Mouse (Mus musculus) liver, embryonic 14.5 days (tissue): ENCODE results near the gene Lsm3.

Experiments
- CTCF ChIP-seq: IDR thresholded peaks from 2 replicates; pipeline ENCODE4 v1.5.1; 2016; ENCODE audit warnings: antibody characterized with exemption, low read depth, control low read depth
- EP300 ChIP-seq: IDR thresholded peaks from 2 replicates; pipeline ENCODE4 v1.6.1; 2016; ENCODE audit warnings: antibody characterized with exemption, low read depth

DNA sequence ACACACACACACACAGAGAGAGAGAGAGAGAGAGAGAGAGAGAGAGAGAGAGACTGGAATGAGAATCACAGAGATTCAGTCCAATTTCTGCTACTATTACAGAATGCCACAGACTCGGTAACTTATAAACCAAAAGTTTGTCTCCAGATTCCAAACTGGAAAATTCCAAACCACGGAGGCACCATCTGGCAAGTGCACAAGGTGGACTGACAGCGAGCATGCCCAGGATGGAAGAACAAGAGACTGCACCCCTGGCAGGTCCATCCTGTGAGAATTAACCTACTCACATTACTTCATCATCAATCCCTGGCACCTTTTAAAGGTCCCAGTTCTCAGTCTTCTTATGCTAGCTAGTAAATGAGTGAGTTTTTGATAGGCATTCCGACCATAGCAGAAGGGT is 18.5 kb downstream of the Lsm3 start:
- TF ChIP-seq EP300 (no peak), CTCF (no peak)
